Mouse (Mus musculus) embryonic facial prominence, embryonic 14.5 days (tissue): ENCODE results near the gene Art3. TPM values are rescaled to one million over a fixed set of nuclear protein-coding genes. Genes with fewer than 3 reads are reported as not detected.

Experiments used
- ATAC-seq: fragments of 200-750 bp; cut with Nextera tagmentation; 2 replicates; pipeline ENCODE4 v1.8.0; 2017; ENCODE audit warnings: low read depth, moderate number of reproducible peaks, moderate TSS enrichment
- DNase-seq: peaks from one replicate; pipeline ENCODE4 v3.0.0-alpha.2; 2015; ENCODE audit warnings: low spot score
- H3K27ac ChIP-seq: fragments of 300-500 bp; sonication (generic); replicated peaks from 2 replicates; pipeline ENCODE4 v1.5.1; 2014; ENCODE audit warnings: low read depth, mild to moderate bottlenecking, low read length, moderate library complexity
- H3K27me3 ChIP-seq: fragments of 300-500 bp; sonication (generic); replicated peaks from 2 replicates; pipeline ENCODE4 v1.6.1; 2014; ENCODE audit warnings: low read length; ENCODE audit not compliant: control insufficient read depth, insufficient read depth
- H3K36me3 ChIP-seq: fragments of 300-500 bp; sonication (generic); 2 replicates; pipeline ENCODE4 v1.6.1; 2014; ENCODE audit warnings: low read length, mixed read lengths; ENCODE audit not compliant: control insufficient read depth, insufficient read depth
- H3K4me1 ChIP-seq: fragments of 300-500 bp; sonication (generic); 2 replicates; pipeline ENCODE4 v1.6.1; 2014; ENCODE audit warnings: antibody characterized with exemption, low read length; ENCODE audit not compliant: control insufficient read depth, insufficient read depth
- H3K4me2 ChIP-seq: fragments of 300-500 bp; sonication (generic); 2 replicates; pipeline ENCODE4 v1.6.1; 2014; ENCODE audit warnings: low read depth, mild to moderate bottlenecking, low read length, moderate library complexity, mixed read lengths
- H3K4me3 ChIP-seq: fragments of 300-500 bp; sonication (generic); 2 replicates; pipeline ENCODE4 v1.5.1; 2014; ENCODE audit warnings: low read depth, mild to moderate bottlenecking, low read length
- H3K9ac ChIP-seq: fragments of 300-500 bp; sonication (generic); 2 replicates; pipeline ENCODE4 v1.6.1; 2014; ENCODE audit warnings: low read depth, mild to moderate bottlenecking, low read length, moderate library complexity, mixed read lengths
- H3K9me3 ChIP-seq: fragments of 300-500 bp; sonication (generic); 2 replicates; pipeline ENCODE4 v1.6.1; 2016; ENCODE audit warnings: low read length; ENCODE audit not compliant: control insufficient read depth
- WGBS: fragments of 180-500 bp; shearing (Covaris S2); extraction: QIAGEN DNeasy Blood & Tissue Kit; methylation state at CpG from one replicate; pipeline ENCODE4 v1.1.7; 2014; 5-methylcytosine and 5-hydroxymethylcytosine counted together
- polyA plus RNA-seq: library from polyadenylated mRNA; unstranded; fragments of >200 nt; fragmentation: Nextera tagmentation; extraction: Ambion mirVana; gene quantifications from 2 replicates; pipeline ENCODE4 v1.2.1, GENCODE M21; 2014

Gene Art3
- polyA plus RNA-seq: 6.6 and 10.3 TPM in 2 replicates

DNA sequence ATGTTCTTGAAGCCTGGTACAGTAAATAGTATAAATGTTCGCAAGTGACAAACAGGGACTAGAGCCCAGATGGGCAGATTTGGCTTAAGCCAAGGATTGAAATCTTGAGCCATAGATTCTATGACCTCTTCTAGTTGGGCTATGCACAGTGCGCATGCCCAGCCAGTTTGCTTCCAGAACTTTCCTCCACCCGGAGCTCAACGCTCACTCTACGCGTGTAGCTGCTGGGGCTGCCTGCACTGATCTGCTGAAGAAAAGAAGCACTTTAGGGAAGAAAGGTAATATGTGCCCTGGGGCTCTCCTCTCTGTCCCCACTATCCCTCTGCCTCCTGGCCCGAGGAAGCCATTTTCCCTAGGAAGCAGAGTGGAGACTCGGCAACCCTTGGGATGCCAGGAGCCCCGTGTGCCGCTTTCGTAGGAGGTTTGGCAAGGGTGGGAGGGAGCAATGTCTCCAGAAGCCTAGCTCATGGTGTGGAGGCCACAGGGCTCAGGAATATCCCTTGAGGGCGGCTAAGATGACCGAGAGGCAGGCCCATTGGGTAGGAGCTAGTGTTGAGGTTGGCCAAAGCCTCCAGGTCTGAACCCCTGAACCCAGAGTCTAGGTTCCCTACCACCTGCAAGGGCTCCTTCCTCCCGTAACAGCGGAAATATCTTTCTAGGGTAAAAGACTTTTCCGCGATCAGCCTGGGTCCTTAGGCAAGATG lies at the start of gene Art3:
Gene Art3, plus strand, starts transcription at position 193 of the 704 bp plus-strand sequence.
- Histone ChIP-seq H3K36me3 (no peaks in the 10 kb centered on the region), H3K9me3 (no peaks in the 10 kb centered on the region), H3K4me1 (no peaks in the 10 kb centered on the region), H3K4me3 (no peak within 1 kb of the TSS), H3K9ac (no peak within 1 kb of the TSS), H3K4me2 (peak within 1 kb of the TSS; percentile 10; the same call in 1 of the 2 replicates), H3K27ac (peak within 1 kb of the TSS; percentile 47), H3K27me3 (no peaks in the 10 kb centered on the region)
- DNase-seq (no peak), ATAC-seq (no peak)
- 88% methylated on average over 17 of the region's 17 CpGs for WGBS

GRCm38 (mm10) chr5:92282571-92282970 lies 49.1 kb upstream of the Art3 start:
- ATAC-seq (no peak), DNase-seq (no peak)
- no peak overlapping the region for H3K4me2 ChIP-seq
- peaks cover 33% of the 10 kb centered on the region for H3K36me3 ChIP-seq
- H3K4me1 ChIP-seq: peaks cover 7% of the 10 kb centered on the region; the same call in 1 of the 2 replicates
- no peak overlapping the region for H3K4me3 ChIP-seq
- H3K27ac ChIP-seq: no peak overlapping the region
- H3K9me3 ChIP-seq: no peaks in the 10 kb centered on the region
- WGBS: 67% methylated on average over 4 of the region's 4 CpGs
- 0 out of 2 replicates have a peak, but pooled peaks cover 3% of the 10 kb centered on the region for H3K27me3 ChIP-seq
- no peak overlapping the region for H3K9ac ChIP-seq

DNA sequence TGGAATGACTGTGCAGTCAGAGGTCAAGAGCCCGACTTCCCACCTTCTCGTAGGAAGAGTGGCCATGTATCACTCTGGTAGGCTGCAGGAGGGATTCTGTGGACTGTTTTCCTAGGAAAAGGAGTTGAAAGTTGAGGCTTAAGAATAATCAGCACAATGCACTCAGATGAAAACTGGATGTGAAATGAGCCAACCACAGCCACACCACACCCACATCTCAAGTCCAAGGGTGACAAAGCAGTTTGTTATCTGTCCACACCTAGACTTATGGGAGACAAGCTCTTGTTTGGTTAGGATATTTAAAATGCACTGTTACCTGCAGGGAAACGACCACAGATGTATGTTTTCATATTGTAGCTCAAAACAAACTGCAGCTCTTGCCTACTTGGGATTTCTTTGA lies 48.5 kb upstream of the Art3 start:
- Histone ChIP-seq H3K27me3 (0 out of 2 replicates have a peak, but pooled peaks cover 3% of the 10 kb centered on the region), H3K4me2 (no peak overlapping the region), H3K27ac (no peak overlapping the region), H3K4me1 (peaks cover 7% of the 10 kb centered on the region; the same call in 1 of the 2 replicates), H3K9ac (no peak overlapping the region), H3K4me3 (no peak overlapping the region), H3K36me3 (peaks cover 38% of the 10 kb centered on the region), H3K9me3 (no peaks in the 10 kb centered on the region)
- ATAC-seq: no peak
- no peak for DNase-seq
- 69% methylated on average over 3 of the region's 3 CpGs for WGBS

GRCm38 (mm10) chr5:92287840-92288239 lies 43.8 kb upstream of the Art3 start:
- Histone ChIP-seq H3K4me3 (no peak overlapping the region), H3K36me3 (peaks cover 84% of the 10 kb centered on the region), H3K27me3 (no peaks in the 10 kb centered on the region), H3K9ac (no peak overlapping the region), H3K4me2 (no peak overlapping the region), H3K4me1 (no peaks in the 10 kb centered on the region), H3K27ac (no peak overlapping the region), H3K9me3 (no peaks in the 10 kb centered on the region)
- DNase-seq (no peak), ATAC-seq (no peak)
- 83% methylated on average over 6 of the region's 6 CpGs for WGBS

GRCm38 (mm10) chr5:92291652-92292414 lies 39.8 kb upstream of the Art3 start:
- WGBS: 92% methylated on average over 6 of the region's 6 CpGs
- no peak overlapping the region for H3K9ac ChIP-seq
- DNase-seq: no peak
- H3K4me3 ChIP-seq: no peak overlapping the region
- no peak overlapping the region for H3K27ac ChIP-seq
- H3K4me2 ChIP-seq: no peak overlapping the region
- H3K4me1 ChIP-seq: no peaks in the 10 kb centered on the region
- no peaks in the 10 kb centered on the region for H3K9me3 ChIP-seq
- no peak for ATAC-seq
- peaks cover 96% of the 10 kb centered on the region for H3K36me3 ChIP-seq
- H3K27me3 ChIP-seq: no peaks in the 10 kb centered on the region

- Histone ChIP-seq H3K4me3 (no peak overlapping the region), H3K9me3 (no peaks in the 10 kb centered on the region), H3K9ac (no peak overlapping the region), H3K27me3 (no peaks in the 10 kb centered on the region), H3K4me1 (no peaks in the 10 kb centered on the region), H3K27ac (no peak overlapping the region), H3K4me2 (no peak overlapping the region), H3K36me3 (peaks cover 93% of the 10 kb centered on the region)
- 85% methylated on average over 2 of the region's 2 CpGs for WGBS
- DNase-seq (no peak), ATAC-seq (no peak)
Measured at GRCm38 (mm10) chr5:92294525-92294924, 37.1 kb upstream of the Art3 start.

DNA sequence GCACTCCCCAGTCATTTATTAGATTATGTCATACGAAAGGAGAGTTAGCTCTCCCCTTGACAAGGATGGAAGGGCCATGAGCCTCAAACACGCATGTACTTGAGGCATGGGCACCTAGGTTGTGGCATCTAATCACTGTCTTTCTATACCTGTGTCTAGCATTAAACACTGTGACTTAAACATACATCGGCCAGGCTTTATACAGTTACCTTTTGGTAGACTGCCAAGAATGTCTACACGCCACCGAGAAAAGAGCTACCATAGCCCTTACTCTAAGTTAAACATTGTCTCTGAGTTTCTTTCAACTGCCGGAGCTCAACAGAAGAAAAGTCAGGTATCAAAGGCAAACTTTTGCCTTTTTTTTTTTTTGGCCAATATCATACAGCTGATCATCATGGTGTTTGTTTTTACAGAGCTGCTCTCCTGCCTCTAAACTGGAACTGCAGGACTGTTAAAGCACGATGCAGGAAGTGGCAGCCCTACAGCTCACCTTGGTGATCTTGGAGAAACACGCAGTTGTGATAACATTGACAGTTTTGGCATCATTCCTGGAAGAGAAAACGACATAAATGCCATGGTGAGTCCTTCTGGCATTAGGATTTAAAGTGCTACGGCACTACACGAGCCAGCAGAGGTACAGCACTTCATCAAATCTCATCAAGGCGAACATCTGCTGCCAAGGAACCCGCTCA lies 29.3 kb upstream of the Art3 start:
- Histone ChIP-seq H3K4me3 (no peak overlapping the region), H3K4me1 (no peaks in the 10 kb centered on the region), H3K9me3 (no peaks in the 10 kb centered on the region), H3K9ac (no peak overlapping the region), H3K4me2 (no peak overlapping the region), H3K36me3 (peaks cover 80% of the 10 kb centered on the region), H3K27ac (no peak overlapping the region), H3K27me3 (no peaks in the 10 kb centered on the region)
- DNase-seq: no peak
- no peak for ATAC-seq
- WGBS: 86% methylated on average over 13 of the region's 13 CpGs

GRCm38 (mm10) chr5:92304291-92304690 lies 27.3 kb upstream of the Art3 start:
- 84% methylated on average over 3 of the region's 3 CpGs for WGBS
- Histone ChIP-seq H3K27ac (no peak overlapping the region), H3K4me1 (peaks cover 5% of the 10 kb centered on the region), H3K4me3 (no peak overlapping the region), H3K27me3 (peaks cover under 1% of the 10 kb centered on the region; the same call in 1 of the 2 replicates), H3K36me3 (peaks cover 64% of the 10 kb centered on the region), H3K9me3 (no peaks in the 10 kb centered on the region), H3K4me2 (no peak overlapping the region), H3K9ac (no peak overlapping the region)
- no peak for DNase-seq
- no peak for ATAC-seq
